Mouse (Mus musculus) forebrain, embryonic 10.5 days (tissue): ENCODE data around the gene Prodh2. TPM values are rescaled to one million over a fixed set of nuclear protein-coding genes. Genes with fewer than 3 reads are reported as not detected.

Experiments
- DNase-seq: peaks from one replicate; pipeline ENCODE4 v3.0.0-alpha.2; 2017; ENCODE audit warnings: low spot score; ENCODE audit errors: extremely low spot score
- H3K27ac ChIP-seq: fragments of 300-500 bp; sonication (generic); 2 replicates; pipeline ENCODE4 v1.5.1; 2016; ENCODE audit warnings: mild to moderate bottlenecking
- H3K27me3 ChIP-seq: fragments of 300-500 bp; sonication (generic); 2 replicates; pipeline ENCODE4 v1.6.1; 2016; ENCODE audit warnings: mild to moderate bottlenecking; ENCODE audit not compliant: poor library complexity, severe bottlenecking
- H3K36me3 ChIP-seq: fragments of 300-500 bp; sonication (generic); replicated peaks from 2 replicates; pipeline ENCODE4 v1.6.1; 2016; ENCODE audit warnings: mild to moderate bottlenecking, moderate library complexity
- H3K4me1 ChIP-seq: fragments of 300-500 bp; sonication (generic); 2 replicates; pipeline ENCODE4 v1.6.1; 2016
- H3K4me3 ChIP-seq: fragments of 300-500 bp; sonication (generic); 2 replicates; pipeline ENCODE4 v1.5.1; 2016; ENCODE audit warnings: mild to moderate bottlenecking, moderate library complexity
- H3K9me3 ChIP-seq: fragments of 300-500 bp; sonication (generic); 2 replicates; pipeline ENCODE4 v1.6.1; 2016; ENCODE audit warnings: mild to moderate bottlenecking, moderate library complexity
- WGBS: fragments of 180-500 bp; shearing (Covaris S2); methylation state at CpG from one replicate; pipeline ENCODE4 v1.1.7; 2016; 5-methylcytosine and 5-hydroxymethylcytosine counted together
- polyA plus RNA-seq: library from polyadenylated mRNA; unstranded; fragments of >200 nt; fragmentation: Nextera tagmentation; extraction: Ambion mirVana; gene quantifications from 2 replicates; pipeline ENCODE4 v1.2.1, GENCODE M21; 2016

The Prodh2 gene
- polyA plus RNA-seq, 1 experiment from 2014 or later, result not detected

- Histone ChIP-seq H3K27ac (peak overlapping the region; percentile 54; the same call in 1 of the 2 replicates), H3K4me3 (peak overlapping the region; percentile 75), H3K4me1 (peaks cover 43% of the 10 kb centered on the region), H3K27me3 (peaks cover 26% of the 10 kb centered on the region), H3K36me3 (peaks cover 52% of the 10 kb centered on the region), H3K9me3 (no peaks in the 10 kb centered on the region)
- no peak for DNase-seq
- 7% methylated on average over 8 of the region's 8 CpGs for WGBS
Measured at GRCm38 (mm10) chr7:30532931-30533330, 39.5 kb downstream of the Prodh2 start.

DNA sequence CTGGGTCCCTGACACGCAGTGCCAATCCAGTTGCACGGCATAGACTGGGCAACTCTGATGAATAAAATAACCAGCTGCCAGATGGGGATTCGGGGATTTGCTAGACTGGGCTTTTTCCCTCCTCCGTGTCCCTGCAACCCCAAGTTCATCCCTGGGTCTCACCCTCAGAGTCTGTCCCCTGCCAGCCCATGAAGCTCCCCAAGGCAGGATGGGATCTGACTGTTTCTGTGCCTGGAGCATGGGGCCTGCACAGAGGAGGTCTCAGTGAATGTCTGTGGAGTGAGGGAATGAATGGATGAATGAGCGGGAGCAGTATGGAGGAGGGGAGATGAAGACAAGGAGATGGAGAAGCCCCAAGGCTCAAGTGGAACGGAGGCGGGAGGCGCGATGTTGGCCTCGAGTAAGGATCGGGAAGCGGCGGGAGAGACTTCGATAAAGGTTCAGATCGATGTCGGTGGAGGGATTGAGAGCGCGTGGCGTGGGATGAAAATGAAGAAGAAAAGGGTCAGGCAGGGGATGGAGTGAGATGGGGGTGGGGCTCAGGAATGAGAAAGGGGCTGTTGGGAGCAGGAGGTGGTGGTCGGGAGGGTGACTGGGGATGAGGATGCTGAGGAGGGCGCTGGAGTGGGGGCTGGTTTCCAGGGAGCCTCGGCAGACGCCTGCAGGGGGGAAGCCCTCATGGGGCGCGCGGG is 40.7 kb downstream of the Prodh2 start:
- Histone ChIP-seq H3K4me3 (peak overlapping the region; percentile 75), H3K9me3 (no peaks in the 10 kb centered on the region), H3K27ac (peak overlapping the region; percentile 97), H3K36me3 (peaks cover 49% of the 10 kb centered on the region), H3K27me3 (peaks cover 21% of the 10 kb centered on the region), H3K4me1 (peaks cover 43% of the 10 kb centered on the region)
- DNase-seq, result peak; percentile 53
- 7% methylated on average over 26 of the region's 26 CpGs for WGBS

- peaks cover 49% of the 10 kb centered on the region for H3K36me3 ChIP-seq
- peak within 1 kb of the TSS; percentile 97 for H3K27ac ChIP-seq
- under 1% methylated on average over 66 of the region's 84 CpGs for WGBS
- H3K4me3 ChIP-seq, result peak within 1 kb of the TSS; percentile 75
- no peaks in the 10 kb centered on the region for H3K9me3 ChIP-seq
- peaks cover 43% of the 10 kb centered on the region for H3K4me1 ChIP-seq
- peaks cover 21% of the 10 kb centered on the region for H3K27me3 ChIP-seq
- peak; percentile 97 for DNase-seq
Measured at GRCm38 (mm10) chr7:30534633-30535577, 41.5 kb downstream of the Prodh2 start, which contains the start of gene Arhgap33. Gene Arhgap33 (minus strand): TSS chr7:30535060.

DNA sequence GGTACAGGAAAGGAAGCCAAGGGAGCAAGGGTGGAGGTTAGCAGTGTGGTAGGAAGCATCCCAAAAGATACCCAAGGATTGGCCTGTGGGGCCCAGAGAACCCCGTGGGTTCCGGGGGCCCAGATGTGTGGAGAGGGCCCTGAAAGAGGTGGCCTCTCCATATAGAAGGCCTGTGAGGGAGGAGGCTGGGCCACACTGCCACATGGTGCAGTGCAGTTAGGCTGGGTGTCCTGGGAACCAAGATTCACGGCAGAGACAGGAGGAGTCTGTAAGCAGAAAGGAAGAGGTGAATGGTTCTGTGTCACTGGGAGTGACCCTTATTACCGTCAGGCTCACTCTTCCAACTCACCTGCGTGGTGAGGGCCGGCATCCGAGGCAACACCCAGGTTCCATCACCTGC is 47.1 kb downstream of the Prodh2 start:
- DNase-seq, result no peak
- Histone ChIP-seq H3K9me3 (no peaks in the 10 kb centered on the region), H3K27me3 (no peaks in the 10 kb centered on the region), H3K36me3 (peaks cover 64% of the 10 kb centered on the region), H3K27ac (no peak overlapping the region), H3K4me1 (peaks cover 5% of the 10 kb centered on the region), H3K4me3 (no peak overlapping the region)
- WGBS, result 88% methylated on average over 7 of the region's 7 CpGs

DNA sequence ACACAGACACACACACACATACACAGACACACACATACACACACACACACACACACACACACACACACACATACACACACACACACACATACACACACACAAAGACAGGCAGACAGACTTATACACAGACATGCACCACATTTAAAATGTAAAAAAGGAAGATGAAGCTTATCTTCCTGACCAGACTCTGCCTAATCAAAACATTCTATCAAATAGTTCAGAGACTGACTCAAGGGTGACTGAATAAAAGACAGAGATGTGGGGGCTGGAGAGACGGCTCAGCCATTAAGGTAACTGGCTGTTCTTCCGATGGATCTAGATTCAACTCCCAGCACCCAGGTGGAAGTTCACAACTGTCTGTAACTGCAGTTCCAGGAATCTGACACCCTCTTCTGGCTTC is 50.9 kb downstream of the Prodh2 start:
- H3K4me3 ChIP-seq, result no peak overlapping the region
- 91% methylated on average over 2 of the region's 2 CpGs for WGBS
- DNase-seq, result no peak
- H3K27ac ChIP-seq, result no peak overlapping the region
- H3K9me3 ChIP-seq, result no peaks in the 10 kb centered on the region
- peaks cover 88% of the 10 kb centered on the region for H3K36me3 ChIP-seq
- no peaks in the 10 kb centered on the region for H3K27me3 ChIP-seq
- no peaks in the 10 kb centered on the region for H3K4me1 ChIP-seq

DNA sequence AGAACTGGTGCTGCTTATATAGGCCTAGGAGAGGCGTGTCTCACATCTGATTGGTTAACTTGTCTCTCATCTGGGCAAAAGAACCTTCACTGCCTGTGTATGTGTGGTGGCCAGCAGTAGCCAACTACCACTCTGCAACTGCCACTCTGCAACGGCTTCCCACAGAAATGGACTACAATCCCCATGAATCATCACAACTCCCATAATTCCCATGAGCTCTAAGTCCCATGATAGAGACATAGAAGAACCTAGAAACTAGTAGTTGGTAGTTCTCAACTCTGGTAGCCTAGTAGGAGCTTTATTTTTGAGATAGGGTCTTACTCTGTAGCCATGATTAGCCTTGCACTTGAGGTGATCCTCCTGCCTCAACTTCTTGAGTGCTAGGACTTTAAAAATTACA is 56.5 kb downstream of the Prodh2 start:
- 96% methylated on average over 2 of the region's 2 CpGs for WGBS
- Histone ChIP-seq H3K27me3 (peaks cover 11% of the 10 kb centered on the region; the same call in 1 of the 2 replicates), H3K4me1 (peaks cover 18% of the 10 kb centered on the region), H3K36me3 (peaks cover 52% of the 10 kb centered on the region), H3K9me3 (no peaks in the 10 kb centered on the region), H3K27ac (no peak overlapping the region), H3K4me3 (no peak overlapping the region)
- DNase-seq, result no peak

DNA sequence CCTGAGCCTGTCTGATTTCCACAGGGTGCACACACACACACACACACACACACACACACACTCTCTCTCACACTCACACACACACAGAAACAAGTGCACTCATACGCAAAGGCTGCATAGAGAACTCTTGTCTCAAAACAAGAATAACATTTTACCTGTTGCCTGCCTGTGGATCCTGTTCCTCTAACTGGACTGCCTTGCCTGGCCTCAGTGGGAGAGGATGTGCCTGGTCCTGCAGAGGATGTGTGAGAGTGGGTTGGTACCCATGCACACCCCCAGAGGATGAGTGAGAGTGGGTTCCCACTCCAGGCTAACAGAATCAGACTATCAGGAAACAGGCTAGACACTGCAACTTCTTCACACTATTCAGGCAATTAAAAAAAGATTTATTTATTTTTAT is 57.2 kb downstream of the Prodh2 start:
- DNase-seq, result no peak
- Histone ChIP-seq H3K36me3 (peaks cover 54% of the 10 kb centered on the region), H3K27ac (no peak overlapping the region), H3K4me3 (0 out of 2 replicates have a peak overlapping the region, but pooled peaks have one; percentile 58), H3K9me3 (no peaks in the 10 kb centered on the region), H3K4me1 (peaks cover 18% of the 10 kb centered on the region), H3K27me3 (peaks cover 11% of the 10 kb centered on the region; the same call in 1 of the 2 replicates)
- 94% methylated on average over 1 of the region's 1 CpGs for WGBS

- H3K9me3 ChIP-seq, result no peaks in the 10 kb centered on the region
- peak overlapping the region; percentile 93 for H3K27ac ChIP-seq
- 3% methylated on average over 10 of the region's 10 CpGs for WGBS
- H3K27me3 ChIP-seq, result peaks cover 11% of the 10 kb centered on the region; the same call in 1 of the 2 replicates
- DNase-seq, result no peak
- H3K36me3 ChIP-seq, result peaks cover 55% of the 10 kb centered on the region
- H3K4me1 ChIP-seq, result peaks cover 18% of the 10 kb centered on the region
- peak overlapping the region; percentile 58 for H3K4me3 ChIP-seq
Measured at GRCm38 (mm10) chr7:30551445-30552101, 58.2 kb downstream of the Prodh2 start.

DNA sequence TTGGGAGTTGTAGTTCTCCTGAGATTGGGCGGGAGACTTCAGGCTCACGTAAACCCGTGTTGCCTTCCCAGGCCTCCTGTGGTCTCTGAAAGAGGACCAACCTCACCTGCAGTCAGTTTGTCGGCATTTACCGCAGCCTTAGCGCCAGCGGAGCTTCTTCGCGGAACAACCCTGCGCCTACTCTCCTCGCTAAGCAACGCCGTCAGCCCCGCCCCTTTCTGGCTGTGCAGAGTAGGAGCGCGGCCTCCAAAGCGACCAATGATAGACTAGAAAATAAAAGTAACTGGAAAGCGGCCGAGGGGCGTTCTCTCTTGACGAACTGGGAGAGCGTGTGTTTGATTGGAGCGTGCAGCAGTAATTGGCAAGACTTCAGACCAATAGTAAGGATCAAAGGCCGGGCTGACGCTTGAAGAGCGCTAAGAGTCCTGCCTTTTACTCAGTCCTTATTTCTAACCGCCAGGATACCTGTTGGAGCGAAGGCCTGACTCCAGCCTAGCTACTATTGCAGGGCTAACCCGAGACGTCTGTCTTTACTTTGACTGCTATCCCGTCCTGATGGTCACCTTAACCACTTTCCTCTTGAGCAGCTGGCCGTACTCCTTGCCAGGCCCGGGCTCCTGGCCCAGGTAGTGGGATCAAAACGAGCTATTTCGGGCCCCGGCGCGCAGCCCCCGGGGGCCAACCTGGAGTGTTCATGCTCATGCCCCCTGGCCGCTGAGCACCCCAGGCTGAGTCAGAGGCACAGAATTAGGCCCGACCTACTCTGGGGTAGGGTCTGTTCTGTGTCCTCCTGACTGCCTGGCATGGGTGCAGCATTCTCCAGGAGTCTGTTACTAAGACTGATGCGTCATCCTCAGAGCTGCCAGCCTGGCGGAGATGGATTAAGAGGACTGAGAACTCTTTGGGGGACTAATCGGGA is 58.9 kb downstream of the Prodh2 start, which contains the start of the genes Hspb6 and Proser3:
TSS of gene Hspb6 (plus strand) at position 77 of the 919 bp plus-strand sequence.
TSS of gene Proser3 (minus strand) at position 198 of the 919 bp plus-strand sequence.
- DNase-seq, result peak; percentile 96
- Histone ChIP-seq H3K9me3 (no peaks in the 10 kb centered on the region), H3K27ac (peak within 1 kb of the TSS; percentile 93), H3K4me3 (peak within 1 kb of the TSS; percentile 58), H3K36me3 (peaks cover 57% of the 10 kb centered on the region), H3K4me1 (peaks cover 18% of the 10 kb centered on the region), H3K27me3 (peaks cover 11% of the 10 kb centered on the region; the same call in 1 of the 2 replicates)
- 1% methylated on average over 44 of the region's 44 CpGs for WGBS

DNA sequence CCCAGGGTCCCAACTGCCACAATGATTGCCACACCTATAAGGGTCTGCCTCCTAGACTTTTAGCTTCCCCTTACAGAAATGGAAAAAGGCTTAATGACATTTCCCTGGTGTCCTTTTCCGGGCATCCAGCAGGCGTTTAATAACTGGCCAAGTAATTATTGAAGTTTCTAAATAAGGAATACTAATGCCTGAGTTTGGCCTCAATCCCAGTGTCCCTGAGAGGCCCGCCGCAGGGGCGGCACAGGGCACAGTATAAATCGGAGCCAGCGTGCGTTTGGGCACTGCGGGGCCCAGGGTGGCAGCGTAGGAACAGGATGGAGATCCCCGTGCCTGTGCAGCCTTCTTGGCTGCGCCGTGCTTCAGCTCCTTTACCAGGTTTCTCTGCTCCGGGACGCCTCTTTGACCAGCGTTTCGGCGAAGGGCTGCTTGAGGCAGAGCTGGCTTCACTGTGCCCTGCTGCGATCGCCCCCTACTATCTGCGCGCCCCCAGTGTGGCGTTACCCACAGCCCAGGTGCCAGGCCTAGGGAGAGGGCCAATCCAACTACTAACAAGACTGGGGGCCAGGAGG is 59.7 kb downstream of the Prodh2 start:
- DNase-seq, result no peak
- 10% methylated on average over 23 of the region's 23 CpGs for WGBS
- Histone ChIP-seq H3K4me3 (peak overlapping the region; percentile 58), H3K36me3 (peaks cover 55% of the 10 kb centered on the region), H3K4me1 (peaks cover 24% of the 10 kb centered on the region), H3K27me3 (peaks cover 11% of the 10 kb centered on the region; the same call in 1 of the 2 replicates), H3K9me3 (no peaks in the 10 kb centered on the region), H3K27ac (peak overlapping the region; percentile 93)
